Mouse (Mus musculus) liver, adult 2 months (tissue): ENCODE data around the gene Ptgdr2. TPM values are rescaled to one million over a fixed set of nuclear protein-coding genes. Genes with fewer than 3 reads are reported as not detected.

Experiments used
- DNase-seq: peaks from one replicate; pipeline ENCODE4 v3.0.0-alpha.2; 2011; ENCODE audit warnings: low read depth, low spot score; ENCODE audit errors: extremely low read depth
- H3K27ac ChIP-seq: fragments of 200-500 bp; replicated peaks from 2 replicates; pipeline ENCODE4 v1.5.1; 2012; ENCODE audit warnings: low read depth, mild to moderate bottlenecking, control low read depth, inconsistent platforms, low read length; ENCODE audit not compliant: insufficient read depth
- H3K27me3 ChIP-seq: fragments of 200-500 bp; 2 replicates; pipeline ENCODE4 v1.6.1; 2012; ENCODE audit warnings: mild to moderate bottlenecking, moderate library complexity, low read length, inconsistent platforms; ENCODE audit not compliant: control insufficient read depth, insufficient read depth
- H3K36me3 ChIP-seq: fragments of 200-500 bp; 2 replicates; pipeline ENCODE4 v1.6.1; 2012; ENCODE audit warnings: low read length, inconsistent platforms; ENCODE audit not compliant: control insufficient read depth, insufficient read depth
- H3K4me1 ChIP-seq: fragments of 200-500 bp; 2 replicates; pipeline ENCODE4 v1.6.1; 2011; ENCODE audit warnings: low read length; ENCODE audit not compliant: control insufficient read depth, insufficient read depth
- H3K4me3 ChIP-seq: fragments of 200-500 bp; 2 replicates; pipeline ENCODE4 v1.5.1; 2011; ENCODE audit warnings: low read depth, mild to moderate bottlenecking, control low read depth, low read length, moderate library complexity; ENCODE audit not compliant: insufficient read depth
- H3K79me2 ChIP-seq: fragments of 200-500 bp; 2 replicates; pipeline ENCODE4 v1.6.1; 2012; ENCODE audit warnings: inconsistent platforms, mild to moderate bottlenecking, low read length, moderate library complexity; ENCODE audit not compliant: control insufficient read depth, insufficient read depth
- H3K9ac ChIP-seq: fragments of 200-500 bp; 2 replicates; pipeline ENCODE4 v1.6.1; 2012; ENCODE audit warnings: low read depth, mild to moderate bottlenecking, control low read depth, inconsistent platforms, low read length
- CTCF ChIP-seq: fragments of 200-500 bp; IDR thresholded peaks from 2 replicates; pipeline ENCODE4 v1.5.1; 2011; ENCODE audit warnings: low read depth, low read length, control low read depth
- POLR2A ChIP-seq: fragments of 200-500 bp; IDR thresholded peaks from 2 replicates; pipeline ENCODE4 v1.6.1; 2011; ENCODE audit warnings: low read length, control low read depth; ENCODE audit not compliant: insufficient read depth; ENCODE audit errors: extremely low read depth
- WGBS: fragments of 180-500 bp; shearing (Covaris S2); methylation state at CpG from one replicate; pipeline ENCODE4 v1.1.7; 2018; 5-methylcytosine and 5-hydroxymethylcytosine counted together
- polyA plus RNA-seq: library from polyadenylated mRNA; depleted of rRNA; stranded (reverse); fragments of >200 nt; gene quantifications from 2 replicates; pipeline ENCODE4 v1.2.3, GENCODE M21; 2012
- total RNA-seq: library from RNA; depleted of rRNA; stranded (reverse); fragments of >200 nt; gene quantifications from 2 replicates; pipeline ENCODE4 v1.2.3, GENCODE M21; 2014

Gene Ptgdr2
- total and polyA plus RNA-seq, 2 experiments, result not detected

DNA sequence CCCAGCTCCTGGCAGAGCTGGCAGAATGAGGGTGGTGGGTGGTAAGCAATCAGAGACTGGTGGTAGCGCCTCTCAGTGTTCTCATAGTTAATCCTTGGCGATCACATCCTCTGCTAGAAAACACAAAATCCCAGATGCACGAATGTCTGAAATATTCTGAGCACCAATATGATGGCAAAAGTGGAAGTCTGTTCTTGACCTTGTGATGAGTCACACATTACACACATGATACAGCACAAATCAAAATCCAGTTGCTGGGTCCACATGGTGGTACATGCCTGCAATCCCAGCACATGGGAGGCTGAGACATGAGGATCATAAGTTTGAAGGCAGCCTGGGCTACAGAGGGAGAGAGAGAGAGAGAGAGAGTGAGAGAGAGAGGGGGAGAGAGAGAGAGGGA lies 15.9 kb upstream of the Ptgdr2 start:
- no peak overlapping the region for H3K27ac ChIP-seq
- no peaks in the 10 kb centered on the region for H3K27me3 ChIP-seq
- no peak overlapping the region for H3K9ac ChIP-seq
- no peaks in the 10 kb centered on the region for H3K79me2 ChIP-seq
- no peak for TF ChIP-seq POLR2A
- no peak for TF ChIP-seq CTCF
- H3K36me3 ChIP-seq, result no peaks in the 10 kb centered on the region
- 70% methylated on average over 3 of the region's 3 CpGs for WGBS
- no peak overlapping the region for H3K4me3 ChIP-seq
- H3K4me1 ChIP-seq, result no peaks in the 10 kb centered on the region
- no peak for DNase-seq

DNA sequence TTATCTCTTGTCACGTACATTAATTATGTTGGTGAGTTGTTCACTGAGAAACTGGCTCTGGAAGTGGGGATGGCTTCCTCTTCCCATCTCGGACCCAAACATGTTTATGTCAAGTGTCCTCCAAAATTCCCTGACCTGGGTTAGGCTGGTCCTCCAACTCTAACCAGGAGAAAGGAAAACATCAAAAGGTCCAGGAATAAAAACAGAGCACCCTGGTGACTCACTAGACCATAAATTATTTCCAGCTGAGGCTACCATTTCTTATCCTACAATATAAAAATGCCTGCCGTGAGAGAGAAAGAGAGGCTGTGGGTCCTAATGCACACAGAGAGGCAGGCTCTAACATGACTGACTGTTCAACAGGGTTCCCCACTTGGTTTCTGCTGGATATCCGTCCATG lies 12.7 kb upstream of the Ptgdr2 start:
- Histone ChIP-seq H3K27me3 (0 out of 2 replicates have a peak, but pooled peaks cover 3% of the 10 kb centered on the region), H3K4me3 (no peak overlapping the region), H3K4me1 (no peaks in the 10 kb centered on the region), H3K9ac (no peak overlapping the region), H3K79me2 (no peaks in the 10 kb centered on the region), H3K36me3 (no peaks in the 10 kb centered on the region), H3K27ac (no peak overlapping the region)
- 64% methylated on average over 4 of the region's 4 CpGs for WGBS
- no peak for DNase-seq
- TF ChIP-seq POLR2A, result no peak
- no peak for TF ChIP-seq CTCF

DNA sequence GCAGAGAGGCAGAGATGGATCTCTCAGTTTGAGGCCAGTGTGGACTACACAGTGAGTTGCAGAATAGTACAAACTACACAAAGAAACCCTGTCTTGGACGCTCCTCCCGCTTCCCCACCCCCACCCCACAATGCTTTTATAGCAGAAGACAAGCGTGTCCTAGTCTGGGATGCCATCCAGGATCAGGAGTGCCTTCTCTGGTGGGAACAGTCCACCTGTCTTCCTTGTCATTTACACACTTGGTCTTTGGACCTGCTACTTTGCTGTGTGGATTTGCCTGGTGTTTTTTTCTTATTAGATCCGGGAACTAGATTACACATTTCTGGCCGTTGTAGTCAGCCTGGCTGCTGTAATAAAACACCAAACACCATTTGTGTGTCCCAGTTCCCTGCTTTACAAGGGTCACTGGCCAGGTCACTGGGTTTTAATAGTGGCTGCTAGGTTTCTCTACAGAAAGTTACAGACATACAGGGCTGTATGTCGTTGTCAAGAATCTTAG lies 10.8 kb upstream of the Ptgdr2 start:
- Histone ChIP-seq H3K36me3 (no peaks in the 10 kb centered on the region), H3K9ac (no peak overlapping the region), H3K79me2 (no peaks in the 10 kb centered on the region), H3K27ac (no peak overlapping the region), H3K27me3 (0 out of 2 replicates have a peak, but pooled peaks cover 3% of the 10 kb centered on the region), H3K4me3 (no peak overlapping the region), H3K4me1 (no peaks in the 10 kb centered on the region)
- WGBS, result 64% methylated on average over 6 of the region's 6 CpGs
- TF ChIP-seq POLR2A (no peak), CTCF (no peak)
- no peak for DNase-seq

DNA sequence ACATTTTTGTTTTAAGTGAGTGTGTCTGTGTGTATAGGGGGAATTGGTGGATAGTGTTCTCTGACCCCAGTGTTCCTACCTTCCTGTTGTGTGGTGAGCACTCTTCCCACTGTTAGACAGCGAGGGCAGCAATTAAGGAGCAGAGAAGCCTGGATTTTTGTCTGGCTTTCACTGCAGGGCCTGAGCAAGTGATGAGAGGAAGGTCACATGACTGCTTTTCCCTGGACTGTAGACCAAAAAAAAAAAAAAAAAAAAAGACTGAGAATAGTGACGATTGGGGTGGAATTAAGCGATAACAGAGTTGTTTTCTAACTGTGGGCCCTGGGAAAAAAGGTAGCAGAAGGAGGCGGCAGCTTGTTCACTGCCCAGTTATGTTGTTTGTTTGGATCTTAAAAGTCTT lies 10.3 kb upstream of the Ptgdr2 start:
- H3K27ac ChIP-seq, result no peak overlapping the region
- TF ChIP-seq POLR2A (no peak), CTCF (no peak)
- no peak overlapping the region for H3K9ac ChIP-seq
- H3K79me2 ChIP-seq, result no peaks in the 10 kb centered on the region
- H3K4me1 ChIP-seq, result no peaks in the 10 kb centered on the region
- 0 out of 2 replicates have a peak, but pooled peaks cover 3% of the 10 kb centered on the region for H3K27me3 ChIP-seq
- no peak overlapping the region for H3K4me3 ChIP-seq
- H3K36me3 ChIP-seq, result no peaks in the 10 kb centered on the region
- 68% methylated on average over 4 of the region's 4 CpGs for WGBS
- no peak for DNase-seq

DNA sequence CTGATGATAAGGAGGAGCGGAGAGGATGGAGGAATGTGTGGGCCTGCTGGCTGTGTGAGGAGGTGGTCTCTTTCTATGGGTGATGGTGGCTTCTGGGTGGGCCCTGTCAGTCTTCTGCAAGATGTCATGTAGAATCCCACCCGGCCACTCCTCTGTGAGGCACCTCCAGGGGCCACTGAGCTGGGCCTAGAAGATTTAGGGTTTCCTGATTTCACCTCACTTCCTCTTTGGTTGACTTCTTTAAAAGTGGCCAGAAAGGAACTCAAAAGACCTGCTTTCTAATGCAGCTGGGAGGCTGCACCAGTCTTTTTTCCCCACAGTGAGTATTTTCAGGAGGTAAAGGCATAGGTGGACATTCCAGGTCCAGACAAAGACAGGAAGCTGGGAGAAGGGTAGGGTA lies 6.3 kb upstream of the Ptgdr2 start:
- DNase-seq, result no peak
- H3K27me3 ChIP-seq, result 0 out of 2 replicates have a peak, but pooled peaks cover 3% of the 10 kb centered on the region
- H3K27ac ChIP-seq, result no peak overlapping the region
- WGBS, result 92% methylated on average over 2 of the region's 2 CpGs
- no peaks in the 10 kb centered on the region for H3K4me1 ChIP-seq
- no peaks in the 10 kb centered on the region for H3K79me2 ChIP-seq
- H3K36me3 ChIP-seq, result no peaks in the 10 kb centered on the region
- H3K4me3 ChIP-seq, result no peak overlapping the region
- TF ChIP-seq POLR2A (no peak), CTCF (no peak)
- no peak overlapping the region for H3K9ac ChIP-seq

DNA sequence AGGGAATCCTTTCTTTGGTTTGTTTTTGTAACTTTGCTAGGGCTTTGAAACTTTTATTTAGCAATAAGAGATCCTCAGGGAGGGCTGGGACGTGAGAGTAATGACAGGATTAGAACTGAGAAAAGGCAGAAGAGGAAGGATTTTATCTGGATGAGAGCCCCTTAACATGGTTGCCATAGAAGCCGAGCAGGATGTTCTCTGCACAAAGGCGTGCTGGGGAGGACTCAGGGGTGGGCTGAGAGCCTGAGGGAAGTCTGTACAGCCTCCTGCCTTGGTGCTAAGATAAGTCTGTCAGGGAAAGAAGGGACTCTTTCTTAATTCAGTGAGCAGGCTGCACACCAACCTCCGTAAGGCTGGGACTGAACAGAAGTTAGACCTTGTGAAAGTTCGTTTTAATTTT lies 1.9 kb upstream of the Ptgdr2 start:
- no peaks in the 10 kb centered on the region for H3K79me2 ChIP-seq
- no peaks in the 10 kb centered on the region for H3K4me1 ChIP-seq
- TF ChIP-seq POLR2A, result no peak
- TF ChIP-seq CTCF, result no peak
- no peaks in the 10 kb centered on the region for H3K36me3 ChIP-seq
- H3K4me3 ChIP-seq, result no peak overlapping the region
- no peak overlapping the region for H3K9ac ChIP-seq
- no peaks in the 10 kb centered on the region for H3K27me3 ChIP-seq
- no peak for DNase-seq
- 57% methylated on average over 5 of the region's 5 CpGs for WGBS
- no peak overlapping the region for H3K27ac ChIP-seq
